ENCODE assay signal across 12 mouse cellular contexts in genomic region chr6:147636464-147636863, GRCm38 (mm10).
"Had no signal": no experiment of that assay in that cellular context is flagged by ENCODE, and none has a peak within 500 bp of the region (broad histone marks: within the 10 kb centered on the region; RNA-seq: fewer than 3 reads in every experiment).

No protein-coding gene starts in this region.

- H3K9me3 ChIP-seq: kidney, embryonic 15.5 days; limb, embryonic 15.5 days; liver, embryonic 12.5 days; midbrain, embryonic 15.5 days; neural tube, embryonic 12.5 days had no signal

- DNase-seq: kidney, postnatal 25 days; layer of hippocampus, postnatal 36 days; lung, embryonic 14.5 days; lung, postnatal 10 days; lung, postnatal 4 days; right cerebral cortex, postnatal 4 days; thymus, postnatal 4 days had no signal

- H3K36me3 ChIP-seq: kidney, embryonic 15.5 days; liver, embryonic 12.5 days; neural tube, embryonic 12.5 days had no signal

- H3K4me1 ChIP-seq: kidney, embryonic 15.5 days; limb, embryonic 15.5 days; liver, embryonic 12.5 days; midbrain, embryonic 15.5 days; neural tube, embryonic 12.5 days had no signal

- H3K4me3 ChIP-seq: kidney, embryonic 15.5 days; limb, embryonic 15.5 days; liver, embryonic 12.5 days; midbrain, embryonic 15.5 days; neural tube, embryonic 12.5 days had no signal

- H3K27ac ChIP-seq: kidney, embryonic 15.5 days; limb, embryonic 15.5 days; liver, embryonic 12.5 days; midbrain, embryonic 15.5 days; neural tube, embryonic 12.5 days had no signal

- H3K27me3 ChIP-seq: kidney, embryonic 15.5 days; limb, embryonic 15.5 days; liver, embryonic 12.5 days; midbrain, embryonic 15.5 days; neural tube, embryonic 12.5 days had no signal
